Mouse (Mus musculus) erythroblast, embryonic 14.5 days (primary cell): ENCODE data around the gene Tc2n. TPM values are rescaled to one million over a fixed set of nuclear protein-coding genes. Genes with fewer than 3 reads are reported as not detected.
A peak's percentile ranks its signal among the peaks of the same experiment; 100 is the strongest.
"Not testable (repeated sequence)": the region's sequence is repeated elsewhere in the genome, so short reads cannot be mapped to it uniquely, and the experiment has no call there.

Source experiments
- H3K27me3 ChIP-seq: 2 replicates; pipeline ENCODE4 v1.6.1; 2012; ENCODE audit warnings: inconsistent platforms; ENCODE audit not compliant: control insufficient read depth
- H3K36me3 ChIP-seq: 2 replicates; pipeline ENCODE4 v1.6.1; 2012; ENCODE audit warnings: mild to moderate bottlenecking, inconsistent platforms; ENCODE audit not compliant: control insufficient read depth
- H3K4me1 ChIP-seq: 2 replicates; pipeline ENCODE4 v1.6.1; 2012; ENCODE audit warnings: inconsistent platforms; ENCODE audit not compliant: control insufficient read depth
- H3K4me3 ChIP-seq: replicated peaks from 2 replicates; pipeline ENCODE3; 2012; ENCODE audit warnings: moderate library complexity, mild to moderate bottlenecking, inconsistent platforms
- H3K9me3 ChIP-seq: 2 replicates; pipeline ENCODE4 v1.6.1; 2012; ENCODE audit warnings: low read length, inconsistent platforms, mixed read lengths; ENCODE audit not compliant: control insufficient read depth
- GATA1 ChIP-seq: IDR thresholded peaks from 2 replicates; pipeline ENCODE4 v1.6.1; 2012; ENCODE audit warnings: low read length, inconsistent platforms, mixed read lengths
- TAL1 ChIP-seq: IDR thresholded peaks from 3 replicates; pipeline ENCODE4 v1.6.1; 2012; ENCODE audit warnings: low read length, inconsistent platforms, mixed read lengths
- polyA plus RNA-seq: library from polyadenylated mRNA; stranded (reverse); fragments of >175 nt; gene quantifications from 2 replicates; pipeline ENCODE4 v1.2.3, GENCODE M21; 2012

Tc2n gene
- polyA plus RNA-seq, 1 experiment, result not detected

- H3K36me3 ChIP-seq, result no peaks in the 10 kb centered on the region
- no peaks in the 10 kb centered on the region for H3K27me3 ChIP-seq
- H3K4me1 ChIP-seq, result no peaks in the 10 kb centered on the region
- peaks cover 10% of the 10 kb centered on the region for H3K9me3 ChIP-seq
- no peak overlapping the region for H3K4me3 ChIP-seq
- TF ChIP-seq TAL1 (no peak), GATA1 (no peak)
These were observed 22.2 kb upstream of the Tc2n start for GRCm38 (mm10) chr12:101740486-101740885.

DNA sequence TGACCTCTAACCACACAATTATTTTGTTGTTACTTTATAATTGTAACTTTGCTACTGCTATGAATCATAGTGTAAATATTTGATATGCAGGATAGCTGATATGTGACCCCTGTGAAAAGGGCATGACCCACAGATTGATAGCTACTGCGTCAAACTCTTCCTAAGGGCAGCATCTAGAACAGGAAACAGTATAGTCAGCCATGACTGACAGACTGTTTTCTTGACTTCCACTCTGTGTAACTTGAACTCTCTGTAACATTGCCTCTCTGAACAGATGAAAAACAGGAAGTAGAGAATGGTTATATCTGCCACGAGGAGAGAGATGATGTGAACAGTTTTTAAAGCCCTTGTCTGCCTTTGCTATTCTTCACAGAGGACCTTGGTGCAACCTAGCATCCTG lies 21.7 kb upstream of the Tc2n start:
- no peak overlapping the region for H3K4me3 ChIP-seq
- no peaks in the 10 kb centered on the region for H3K36me3 ChIP-seq
- no peaks in the 10 kb centered on the region for H3K4me1 ChIP-seq
- TF ChIP-seq TAL1 (no peak), GATA1 (no peak)
- H3K9me3 ChIP-seq, result peaks cover 10% of the 10 kb centered on the region
- no peaks in the 10 kb centered on the region for H3K27me3 ChIP-seq

DNA sequence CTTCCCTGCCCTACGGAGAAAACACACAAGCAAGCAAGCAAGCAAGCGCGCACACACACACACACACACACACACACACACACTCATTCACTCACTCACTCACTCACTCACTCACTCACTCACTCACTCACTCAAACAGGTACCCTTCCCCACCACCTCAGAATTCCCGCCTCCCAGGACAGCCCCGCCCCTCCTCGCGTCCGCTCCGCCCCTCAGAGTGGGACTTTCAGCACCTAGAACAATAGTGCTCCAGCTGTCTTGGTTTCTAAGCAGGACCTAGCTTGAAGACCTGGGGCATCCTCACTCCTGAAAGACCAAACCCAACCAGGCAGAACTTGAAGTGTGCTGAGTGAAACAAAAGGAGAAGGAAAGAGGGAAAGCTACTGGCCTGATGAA lies 430 bp upstream of the Tc2n start:
- Histone ChIP-seq H3K36me3 (no peaks in the 10 kb centered on the region), H3K27me3 (peaks cover 36% of the 10 kb centered on the region), H3K4me3 (peak overlapping the region; percentile 52), H3K9me3 (peaks cover 2% of the 10 kb centered on the region; the same call in 1 of the 2 replicates), H3K4me1 (peaks cover 7% of the 10 kb centered on the region)
- TF ChIP-seq TAL1 (no peak), GATA1 (no peak)

DNA sequence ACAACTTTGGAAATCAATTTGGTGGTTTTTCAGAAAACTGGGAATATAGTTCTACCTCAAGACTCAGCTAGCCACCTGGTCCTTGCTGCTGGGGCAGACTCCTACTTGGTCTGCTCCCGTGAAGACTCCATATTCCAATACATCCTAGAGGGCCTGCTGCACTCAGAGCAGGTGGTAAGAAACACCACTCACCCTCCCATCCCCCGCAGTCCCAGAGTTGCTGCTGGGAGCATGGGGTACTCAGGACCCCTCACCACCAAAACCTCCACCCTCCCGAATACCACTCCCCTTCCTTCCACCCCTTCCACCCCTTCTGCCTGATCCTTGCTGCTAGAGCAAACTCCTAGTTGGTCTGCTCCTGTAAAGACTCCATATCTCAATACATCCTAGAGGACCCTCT lies 19.1 kb downstream of the Tc2n start:
- H3K36me3 ChIP-seq, result no peaks in the 10 kb centered on the region
- no peak overlapping the region for H3K4me3 ChIP-seq
- H3K27me3 ChIP-seq, result no peaks in the 10 kb centered on the region
- H3K9me3 ChIP-seq, result no peaks in the 10 kb centered on the region
- TF ChIP-seq TAL1, result no peak
- TF ChIP-seq GATA1, result no peak
- H3K4me1 ChIP-seq, result no peaks in the 10 kb centered on the region

- Histone ChIP-seq H3K36me3 (no peaks in the 10 kb centered on the region), H3K9me3 (no peaks in the 10 kb centered on the region), H3K27me3 (no peaks in the 10 kb centered on the region), H3K4me3 (no peak overlapping the region), H3K4me1 (no peaks in the 10 kb centered on the region)
- TF ChIP-seq TAL1 (no peak), GATA1 (no peak)
These were observed 21.8 kb downstream of the Tc2n start for GRCm38 (mm10) chr12:101696521-101696920.

DNA sequence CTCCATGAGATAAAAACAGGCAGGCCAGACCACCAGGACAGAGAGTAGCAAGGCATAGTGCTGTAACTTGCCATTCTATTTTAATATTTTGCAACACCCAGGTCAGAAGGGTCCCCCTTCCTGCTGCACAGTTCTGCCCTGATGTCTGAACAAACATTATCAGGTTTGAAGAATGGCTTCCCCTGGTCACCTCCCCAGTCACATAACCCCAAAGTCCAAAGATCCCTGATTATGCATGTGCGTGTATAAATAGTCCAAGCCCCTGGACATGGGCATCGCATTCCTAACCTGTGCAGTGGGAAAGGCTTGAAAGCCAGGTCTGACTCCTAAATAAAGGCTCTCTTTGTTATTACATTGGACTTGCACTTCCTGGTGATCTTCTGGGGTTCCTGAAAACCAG lies 37.8 kb downstream of the Tc2n start:
- H3K4me1 ChIP-seq, result no peaks in the 10 kb centered on the region
- no peak overlapping the region for H3K4me3 ChIP-seq
- no peaks in the 10 kb centered on the region for H3K36me3 ChIP-seq
- H3K27me3 ChIP-seq, result no peaks in the 10 kb centered on the region
- no peak for TF ChIP-seq TAL1
- TF ChIP-seq GATA1, result no peak
- no peaks in the 10 kb centered on the region for H3K9me3 ChIP-seq

GRCm38 (mm10) chr12:101667502-101667901 lies 50.8 kb downstream of the Tc2n start:
- H3K27me3 ChIP-seq, result no peaks in the 10 kb centered on the region
- H3K9me3 ChIP-seq, result no peaks in the 10 kb centered on the region
- H3K4me1 ChIP-seq, result no peaks in the 10 kb centered on the region
- TF ChIP-seq GATA1, result no peak
- no peak for TF ChIP-seq TAL1
- H3K4me3 ChIP-seq, result no peak overlapping the region
- no peaks in the 10 kb centered on the region for H3K36me3 ChIP-seq

GRCm38 (mm10) chr12:101633137-101633536 lies 85.2 kb downstream of the Tc2n start:
- H3K36me3 ChIP-seq, result no peaks in the 10 kb centered on the region
- H3K4me1 ChIP-seq, result no peaks in the 10 kb centered on the region
- H3K9me3 ChIP-seq, result no peaks in the 10 kb centered on the region
- no peak for TF ChIP-seq GATA1
- no peak for TF ChIP-seq TAL1
- H3K27me3 ChIP-seq, result no peaks in the 10 kb centered on the region
- no peak overlapping the region for H3K4me3 ChIP-seq

GRCm38 (mm10) chr12:101606622-101607021 lies 111.7 kb downstream of the Tc2n start:
- not testable (repeated sequence) for H3K4me1 ChIP-seq, H3K9me3 ChIP-seq, H3K27me3 ChIP-seq, H3K36me3 ChIP-seq, H3K4me3 ChIP-seq

Other genes with a start within 250 kb of the Tc2n start
- gene Fbln5, start 100.5 kb upstream of the Tc2n start, polyA plus RNA-seq, result 0.02 TPM in 1 of 2 replicates, not detected in the other
- gene Trip11, start 194.7 kb upstream of the Tc2n start, polyA plus RNA-seq, result 0.03 and 0.06 TPM in 2 replicates
- 0.05 and 0.06 TPM in 2 replicates for gene Atxn3, start 239.7 kb upstream of the Tc2n start, polyA plus RNA-seq